Mouse (Mus musculus): ENCODE measurements around the gene Slit3. TPM values are rescaled to one million over a fixed set of nuclear protein-coding genes. Genes with fewer than 3 reads are reported as not detected.

Slit3 gene
- total and polyA plus RNA-seq, 2 experiments from 2014 or later, result 6.7 to 23.7 TPM

DNA sequence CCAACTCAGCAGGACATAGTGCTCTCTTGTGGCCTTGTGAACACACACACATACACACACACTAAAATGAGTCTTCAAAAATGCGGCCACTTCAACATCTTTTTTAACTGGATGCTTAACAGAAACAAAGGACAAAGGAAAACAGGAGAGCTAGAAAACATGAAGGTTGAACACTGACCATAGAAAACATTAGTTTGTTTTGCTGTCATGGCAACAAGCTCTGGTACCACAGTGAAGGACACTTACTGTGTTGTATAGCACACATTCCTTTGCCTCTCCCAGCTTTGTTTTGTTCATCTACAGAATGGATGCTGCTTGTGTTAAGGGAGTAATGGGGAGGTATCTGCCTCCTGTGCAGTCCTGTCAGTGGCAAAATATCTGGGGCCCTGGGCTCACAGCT, 206.9 kb downstream of the Slit3 start:
- TF ChIP-seq EP300 (IDR thresholded peaks at IDR 0.05; ENCODE audit: low read depth) (no peak), CTCF (IDR thresholded peaks at IDR 0.05; ENCODE audit: low read depth) (peak; percentile 11; the same call in 1 of the 2 replicates)
- Histone ChIP-seq H3K4me1 (ENCODE audit: control insufficient read depth, insufficient read depth) (no peaks in the 10 kb centered on the region), H3K4me2 (ENCODE audit: low read depth, low read length) (no peak overlapping the region), H3K27ac (ENCODE audit: low read depth) (no peak overlapping the region), H3K27me3 (ENCODE audit: control insufficient read depth, insufficient read depth, low read length) (no peaks in the 10 kb centered on the region), H3K36me3 (replicated peaks; ENCODE audit: control insufficient read depth, insufficient read depth, low read length) (no peaks in the 10 kb centered on the region), H3K4me3 (ENCODE audit: low read depth, low read length) (no peak overlapping the region), H3K9ac (replicated peaks; ENCODE audit: low read depth, low read length) (no peak overlapping the region), H3K9me3 (replicated peaks; ENCODE audit: control insufficient read depth, low read length) (no peaks in the 10 kb centered on the region)
- 54% methylated on average over 1 of the region's 1 CpGs for WGBS
- DNase-seq (ENCODE audit: low spot score) (peak; percentile 38), ATAC-seq (ENCODE audit: insufficient read depth, low read depth) (no peak; the same call in 1 of the 2 replicates)

DNA sequence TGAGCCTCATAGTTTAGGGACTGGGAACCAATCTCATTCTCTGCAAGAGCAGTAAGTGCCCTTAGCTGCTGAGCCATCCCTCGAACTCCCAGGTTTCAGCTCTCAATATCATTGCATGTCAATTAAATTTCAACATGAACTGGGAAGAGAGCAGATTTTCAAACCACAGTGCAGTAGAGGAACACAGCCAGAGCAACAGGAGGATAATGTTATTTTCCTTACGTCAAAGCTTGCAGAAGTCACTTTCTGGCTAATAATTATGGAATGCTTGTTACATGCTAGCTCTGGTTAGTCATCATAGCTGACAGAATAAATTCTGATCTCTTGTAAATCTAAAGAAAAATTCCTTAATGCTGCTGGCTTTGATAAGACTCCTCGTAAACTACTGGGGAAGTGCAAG, 210.5 kb downstream of the Slit3 start:
- H3K4me3 ChIP-seq (ENCODE audit: low read depth, low read length), result no peak overlapping the region
- no peaks in the 10 kb centered on the region for H3K36me3 ChIP-seq (replicated peaks; ENCODE audit: control insufficient read depth, insufficient read depth, low read length)
- H3K4me1 ChIP-seq (ENCODE audit: control insufficient read depth, insufficient read depth), result peaks cover 5% of the 10 kb centered on the region; the same call in 1 of the 2 replicates
- H3K4me2 ChIP-seq (ENCODE audit: low read depth, low read length), result no peak overlapping the region
- WGBS, result 73% methylated on average over 3 of the region's 3 CpGs
- no peaks in the 10 kb centered on the region for H3K9me3 ChIP-seq (replicated peaks; ENCODE audit: control insufficient read depth, low read length)
- H3K27me3 ChIP-seq (ENCODE audit: control insufficient read depth, insufficient read depth, low read length), result no peaks in the 10 kb centered on the region
- ATAC-seq (ENCODE audit: insufficient read depth, low read depth) (no peak), DNase-seq (ENCODE audit: low spot score) (no peak)
- no peak overlapping the region for H3K27ac ChIP-seq (ENCODE audit: low read depth)
- TF ChIP-seq EP300 (IDR thresholded peaks at IDR 0.05; ENCODE audit: low read depth) (no peak), CTCF (IDR thresholded peaks at IDR 0.05; ENCODE audit: low read depth) (no peak)
- H3K9ac ChIP-seq (replicated peaks; ENCODE audit: low read depth, low read length), result no peak overlapping the region

DNA sequence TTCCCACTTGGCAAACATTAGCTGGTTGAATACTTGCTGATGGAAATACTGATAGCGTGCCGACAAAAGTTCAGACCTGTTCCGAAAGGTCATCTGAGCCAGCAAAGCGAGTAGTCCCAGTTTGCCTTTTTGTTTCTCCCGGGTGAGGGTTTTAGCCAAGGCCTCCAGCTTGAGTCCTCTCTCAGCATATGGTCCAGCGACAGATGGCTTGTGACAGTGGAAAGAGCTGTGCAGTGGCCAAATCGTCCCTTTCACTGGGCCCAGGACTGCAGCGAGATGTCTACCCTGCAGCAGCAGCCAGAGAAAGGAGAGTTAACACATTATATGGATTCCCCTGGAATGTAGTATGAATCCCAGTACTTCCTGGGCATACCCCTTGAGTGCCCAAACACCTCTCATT, 215.5 kb downstream of the Slit3 start:
- H3K4me1 ChIP-seq (ENCODE audit: control insufficient read depth, insufficient read depth), result peaks cover 19% of the 10 kb centered on the region

DNA sequence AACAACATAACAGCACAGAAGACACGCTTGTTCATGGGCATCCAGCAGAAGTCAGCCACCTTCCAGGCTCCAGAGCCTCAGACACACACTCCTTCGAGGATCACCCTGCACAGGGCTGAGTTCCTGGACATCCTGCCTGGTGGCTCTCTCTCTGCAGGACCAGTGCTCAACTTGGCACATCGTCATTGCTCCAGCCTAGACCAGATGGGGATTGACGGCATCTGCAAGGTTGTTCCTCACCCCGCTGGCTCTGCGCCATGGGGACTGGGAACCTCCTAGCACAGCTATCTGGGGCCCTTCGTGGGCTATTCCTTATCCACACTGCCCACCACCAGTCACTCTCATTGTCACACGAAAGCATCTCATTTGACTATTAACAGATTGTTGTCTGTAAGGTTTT, 216.5 kb downstream of the Slit3 start:
- ATAC-seq (ENCODE audit: insufficient read depth, low read depth) (no peak), DNase-seq (ENCODE audit: low spot score) (no peak)
- no peak for TF ChIP-seq CTCF (IDR thresholded peaks at IDR 0.05; ENCODE audit: low read depth)

More for the DNA sequence above, 215.5 kb downstream of the Slit3 start:
- Histone ChIP-seq H3K27me3 (ENCODE audit: control insufficient read depth, insufficient read depth, low read length) (no peaks in the 10 kb centered on the region), H3K9ac (replicated peaks; ENCODE audit: low read depth, low read length) (no peak overlapping the region), H3K4me3 (ENCODE audit: low read depth, low read length) (no peak overlapping the region), H3K9me3 (replicated peaks; ENCODE audit: control insufficient read depth, low read length) (no peaks in the 10 kb centered on the region), H3K36me3 (replicated peaks; ENCODE audit: control insufficient read depth, insufficient read depth, low read length) (no peaks in the 10 kb centered on the region), H3K4me2 (ENCODE audit: low read depth, low read length) (no peak overlapping the region), H3K27ac (ENCODE audit: low read depth) (no peak overlapping the region)
- DNase-seq (ENCODE audit: low spot score), result no peak
- TF ChIP-seq EP300 (IDR thresholded peaks at IDR 0.05; ENCODE audit: low read depth) (no peak), CTCF (IDR thresholded peaks at IDR 0.05; ENCODE audit: low read depth) (no peak)
- no peak for ATAC-seq (ENCODE audit: insufficient read depth, low read depth)
- 77% methylated on average over 8 of the region's 8 CpGs for WGBS

DNA sequence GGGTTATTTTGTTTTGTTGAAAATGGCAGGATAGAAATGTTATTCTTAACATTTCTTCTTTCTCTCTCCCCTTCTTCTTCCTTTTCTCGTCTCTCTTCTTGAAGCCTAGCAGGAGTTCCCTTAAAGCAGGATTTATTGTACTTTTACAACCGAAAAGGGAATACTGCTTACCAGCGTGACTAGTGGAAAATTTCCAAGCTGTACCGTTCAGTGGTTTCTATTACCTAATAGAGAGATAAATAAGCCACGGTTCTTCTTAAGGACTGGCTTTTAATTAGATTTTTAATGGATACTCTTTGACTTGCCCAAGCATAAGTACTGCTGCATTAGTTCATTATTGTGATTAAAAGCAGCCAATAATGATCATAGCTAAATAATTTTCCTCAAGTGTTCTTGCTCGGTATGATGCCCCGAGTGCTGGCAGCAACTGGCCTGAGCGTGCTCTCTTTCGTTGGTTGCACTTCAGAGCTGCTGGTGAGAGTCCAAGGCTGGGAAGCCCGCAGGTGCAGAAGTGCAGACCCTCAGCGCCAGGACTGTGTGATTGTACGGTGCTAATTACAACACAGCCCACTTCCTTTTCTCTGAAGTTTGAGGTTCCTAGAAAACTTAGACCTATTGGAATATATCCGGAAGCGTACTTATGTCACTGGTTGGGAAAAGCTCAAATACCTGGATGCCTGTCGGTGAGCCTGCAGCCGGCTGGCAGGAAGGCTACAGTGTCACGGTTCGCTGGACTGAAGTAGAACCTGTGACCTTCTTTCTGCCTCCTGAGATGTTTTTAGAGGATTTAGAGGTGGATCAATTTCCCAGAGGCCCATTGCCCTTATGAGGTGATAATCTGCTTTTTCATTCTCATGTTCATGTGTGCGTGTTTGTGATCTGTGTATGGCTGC, 217.1 kb downstream of the Slit3 start:
- Histone ChIP-seq H3K36me3 (replicated peaks; ENCODE audit: control insufficient read depth, insufficient read depth, low read length) (no peaks in the 10 kb centered on the region), H3K4me1 (ENCODE audit: control insufficient read depth, insufficient read depth) (peaks cover 20% of the 10 kb centered on the region), H3K27me3 (ENCODE audit: control insufficient read depth, insufficient read depth, low read length) (no peaks in the 10 kb centered on the region), H3K27ac (ENCODE audit: low read depth) (no peak overlapping the region), H3K4me2 (ENCODE audit: low read depth, low read length) (no peak overlapping the region), H3K9ac (replicated peaks; ENCODE audit: low read depth, low read length) (no peak overlapping the region), H3K4me3 (ENCODE audit: low read depth, low read length) (no peak overlapping the region), H3K9me3 (replicated peaks; ENCODE audit: control insufficient read depth, low read length) (no peaks in the 10 kb centered on the region)
- TF ChIP-seq CTCF (IDR thresholded peaks at IDR 0.05; ENCODE audit: low read depth) (no peak), EP300 (IDR thresholded peaks at IDR 0.05; ENCODE audit: low read depth) (no peak)
- DNase-seq (ENCODE audit: low spot score) (no peak), ATAC-seq (ENCODE audit: insufficient read depth, low read depth) (no peak)
- WGBS, result 77% methylated on average over 19 of the region's 19 CpGs

More for the DNA sequence above, 216.5 kb downstream of the Slit3 start:
- Histone ChIP-seq H3K36me3 (replicated peaks; ENCODE audit: control insufficient read depth, insufficient read depth, low read length) (no peaks in the 10 kb centered on the region), H3K9me3 (replicated peaks; ENCODE audit: control insufficient read depth, low read length) (no peaks in the 10 kb centered on the region), H3K27ac (ENCODE audit: low read depth) (no peak overlapping the region), H3K4me3 (ENCODE audit: low read depth, low read length) (no peak overlapping the region), H3K9ac (replicated peaks; ENCODE audit: low read depth, low read length) (no peak overlapping the region), H3K4me2 (ENCODE audit: low read depth, low read length) (no peak overlapping the region), H3K27me3 (ENCODE audit: control insufficient read depth, insufficient read depth, low read length) (no peaks in the 10 kb centered on the region), H3K4me1 (ENCODE audit: control insufficient read depth, insufficient read depth) (peaks cover 20% of the 10 kb centered on the region)
- 49% methylated on average over 8 of the region's 8 CpGs for WGBS
